Mouse (Mus musculus) liver, embryonic 12.5 days (tissue): ENCODE data around the gene Sh3pxd2b. TPM values are rescaled to one million over a fixed set of nuclear protein-coding genes. Genes with fewer than 3 reads are reported as not detected.

Experiments
- ATAC-seq: fragments of 200-750 bp; cut with Nextera tagmentation; 2 replicates; pipeline ENCODE4 v1.8.0; 2017; ENCODE audit warnings: moderate number of reproducible peaks, mild to moderate bottlenecking, moderate library complexity
- H3K27ac ChIP-seq: fragments of 300-500 bp; sonication (generic); 2 replicates; pipeline ENCODE4 v1.5.1; 2016; ENCODE audit warnings: mild to moderate bottlenecking
- H3K27me3 ChIP-seq: fragments of 300-500 bp; sonication (generic); replicated peaks from 2 replicates; pipeline ENCODE4 v1.6.1; 2016; ENCODE audit warnings: mild to moderate bottlenecking, moderate library complexity
- H3K36me3 ChIP-seq: fragments of 300-500 bp; sonication (generic); 2 replicates; pipeline ENCODE4 v1.6.1; 2016; ENCODE audit warnings: mild to moderate bottlenecking, moderate library complexity
- H3K4me1 ChIP-seq: fragments of 300-500 bp; sonication (generic); 2 replicates; pipeline ENCODE4 v1.6.1; 2016
- H3K4me2 ChIP-seq: fragments of 300-500 bp; sonication (generic); 2 replicates; pipeline ENCODE4 v1.6.1; 2016; ENCODE audit warnings: mild to moderate bottlenecking, moderate library complexity
- H3K4me3 ChIP-seq: fragments of 300-500 bp; sonication (generic); 2 replicates; pipeline ENCODE4 v1.5.1; 2016; ENCODE audit warnings: mild to moderate bottlenecking, moderate library complexity
- H3K9ac ChIP-seq: fragments of 300-500 bp; sonication (generic); 2 replicates; pipeline ENCODE4 v1.6.1; 2016; ENCODE audit warnings: mild to moderate bottlenecking, moderate library complexity
- H3K9me3 ChIP-seq: fragments of 300-500 bp; sonication (generic); replicated peaks from 2 replicates; pipeline ENCODE4 v1.6.1; 2016; ENCODE audit warnings: mild to moderate bottlenecking, moderate library complexity
- WGBS: fragments of 180-500 bp; shearing (Covaris S2); methylation state at CpG from one replicate; pipeline ENCODE4 v1.1.7; 2016; ENCODE audit not compliant: insufficient replicate concordance; 5-methylcytosine and 5-hydroxymethylcytosine counted together
- polyA plus RNA-seq: library from polyadenylated mRNA; unstranded; fragments of >200 nt; fragmentation: Nextera tagmentation; extraction: Ambion mirVana; gene quantifications from 2 replicates; pipeline ENCODE4 v1.2.1, GENCODE M21; 2016

Gene Sh3pxd2b
- polyA plus RNA-seq, 1 experiment from 2014 or later = 2.6 TPM

- Histone ChIP-seq H3K27ac (no peak overlapping the region), H3K9ac (no peak overlapping the region), H3K27me3 (peaks cover 20% of the 10 kb centered on the region; the same call in 1 of the 2 replicates), H3K9me3 (no peaks in the 10 kb centered on the region), H3K36me3 (no peaks in the 10 kb centered on the region), H3K4me1 (peaks cover 15% of the 10 kb centered on the region), H3K4me2 (no peak overlapping the region), H3K4me3 (no peak overlapping the region)
- no peak for ATAC-seq
- WGBS = 80% methylated on average over 6 of the region's 6 CpGs
Observed at GRCm38 (mm10) chr11:32451306-32451705, 103.7 kb downstream of the Sh3pxd2b start.

GRCm38 (mm10) chr11:32452745-32453144 is 105.1 kb downstream of the Sh3pxd2b start:
- no peak overlapping the region for H3K4me2 ChIP-seq
- no peak overlapping the region for H3K27ac ChIP-seq
- 69% methylated on average over 4 of the region's 4 CpGs for WGBS
- no peak overlapping the region for H3K4me3 ChIP-seq
- H3K9me3 ChIP-seq = no peaks in the 10 kb centered on the region
- H3K9ac ChIP-seq = no peak overlapping the region
- ATAC-seq = no peak
- no peaks in the 10 kb centered on the region for H3K36me3 ChIP-seq
- H3K4me1 ChIP-seq = peaks cover 22% of the 10 kb centered on the region
- H3K27me3 ChIP-seq = peaks cover 20% of the 10 kb centered on the region; the same call in 1 of the 2 replicates

- no peak overlapping the region for H3K4me3 ChIP-seq
- WGBS = 55% methylated on average over 8 of the region's 8 CpGs
- peaks cover 22% of the 10 kb centered on the region for H3K4me1 ChIP-seq
- no peak overlapping the region for H3K27ac ChIP-seq
- H3K27me3 ChIP-seq = peaks cover 20% of the 10 kb centered on the region; the same call in 1 of the 2 replicates
- H3K4me2 ChIP-seq = no peak overlapping the region
- H3K9me3 ChIP-seq = no peaks in the 10 kb centered on the region
- ATAC-seq = no peak
- H3K36me3 ChIP-seq = no peaks in the 10 kb centered on the region
- H3K9ac ChIP-seq = no peak overlapping the region
Observed at GRCm38 (mm10) chr11:32453353-32453915, 105.8 kb downstream of the Sh3pxd2b start.

- H3K4me3 ChIP-seq = peak overlapping the region; percentile 82
- no peaks in the 10 kb centered on the region for H3K36me3 ChIP-seq
- H3K9me3 ChIP-seq = no peaks in the 10 kb centered on the region
- ATAC-seq = no peak; the same call in 1 of the 2 replicates
- H3K4me2 ChIP-seq = peak overlapping the region; percentile 99
- peak overlapping the region; percentile 89 for H3K9ac ChIP-seq
- peaks cover 22% of the 10 kb centered on the region for H3K4me1 ChIP-seq
- H3K27me3 ChIP-seq = peaks cover 20% of the 10 kb centered on the region; the same call in 1 of the 2 replicates
- WGBS = 4% methylated on average over 19 of the region's 19 CpGs
- H3K27ac ChIP-seq = no peak overlapping the region
Observed at GRCm38 (mm10) chr11:32454231-32454799, 106.7 kb downstream of the Sh3pxd2b start.

GRCm38 (mm10) chr11:32454800-32455506 is 107.3 kb downstream of the Sh3pxd2b start, which contains the start of gene Ubtd2:
Ubtd2 (plus strand) TSS chr11:32455370.
- H3K36me3 ChIP-seq = no peaks in the 10 kb centered on the region
- peak within 1 kb of the TSS; percentile 85 for H3K27ac ChIP-seq
- H3K9me3 ChIP-seq = no peaks in the 10 kb centered on the region
- peak; percentile 95 for ATAC-seq
- H3K4me3 ChIP-seq = peak within 1 kb of the TSS; percentile 82
- peaks cover 20% of the 10 kb centered on the region; the same call in 1 of the 2 replicates for H3K27me3 ChIP-seq
- peaks cover 22% of the 10 kb centered on the region for H3K4me1 ChIP-seq
- H3K4me2 ChIP-seq = peak within 1 kb of the TSS; percentile 99
- under 1% methylated on average over 71 of the region's 86 CpGs for WGBS
- peak within 1 kb of the TSS; percentile 89 for H3K9ac ChIP-seq

- peak overlapping the region; percentile 85 for H3K27ac ChIP-seq
- H3K4me2 ChIP-seq = peak overlapping the region; percentile 99
- no peaks in the 10 kb centered on the region for H3K9me3 ChIP-seq
- peak overlapping the region; percentile 82 for H3K4me3 ChIP-seq
- WGBS = 1% methylated on average over 53 of the region's 58 CpGs
- peaks cover 20% of the 10 kb centered on the region; the same call in 1 of the 2 replicates for H3K27me3 ChIP-seq
- ATAC-seq = no peak; the same call in 1 of the 2 replicates
- peak overlapping the region; percentile 89 for H3K9ac ChIP-seq
- H3K4me1 ChIP-seq = peaks cover 22% of the 10 kb centered on the region
- H3K36me3 ChIP-seq = no peaks in the 10 kb centered on the region
Observed at GRCm38 (mm10) chr11:32455507-32456141, 108.0 kb downstream of the Sh3pxd2b start.

GRCm38 (mm10) chr11:32456356-32456755 is 108.7 kb downstream of the Sh3pxd2b start:
- Histone ChIP-seq H3K4me2 (peak overlapping the region; percentile 99), H3K36me3 (no peaks in the 10 kb centered on the region), H3K27me3 (peaks cover 14% of the 10 kb centered on the region; the same call in 1 of the 2 replicates), H3K27ac (no peak overlapping the region), H3K9ac (peak overlapping the region; percentile 89; the same call in 1 of the 2 replicates), H3K4me1 (peaks cover 22% of the 10 kb centered on the region), H3K4me3 (peak overlapping the region; percentile 82), H3K9me3 (no peaks in the 10 kb centered on the region)
- 24% methylated on average over 6 of the region's 6 CpGs for WGBS
- no peak for ATAC-seq

GRCm38 (mm10) chr11:32464282-32464681 is 116.7 kb downstream of the Sh3pxd2b start:
- no peak for ATAC-seq
- Histone ChIP-seq H3K36me3 (no peaks in the 10 kb centered on the region), H3K9ac (no peak overlapping the region), H3K4me1 (peaks cover 19% of the 10 kb centered on the region), H3K4me3 (no peak overlapping the region), H3K9me3 (no peaks in the 10 kb centered on the region), H3K4me2 (no peak overlapping the region), H3K27me3 (no peaks in the 10 kb centered on the region), H3K27ac (no peak overlapping the region)
- WGBS = 53% methylated on average over 2 of the region's 2 CpGs

GRCm38 (mm10) chr11:32471925-32472324 is 124.3 kb downstream of the Sh3pxd2b start:
- H3K4me2 ChIP-seq = no peak overlapping the region
- H3K27ac ChIP-seq = no peak overlapping the region
- peaks cover 7% of the 10 kb centered on the region; the same call in 1 of the 2 replicates for H3K4me1 ChIP-seq
- no peak for ATAC-seq
- 65% methylated on average over 2 of the region's 2 CpGs for WGBS
- no peaks in the 10 kb centered on the region for H3K36me3 ChIP-seq
- no peak overlapping the region for H3K9ac ChIP-seq
- H3K9me3 ChIP-seq = no peaks in the 10 kb centered on the region
- H3K27me3 ChIP-seq = no peaks in the 10 kb centered on the region
- H3K4me3 ChIP-seq = no peak overlapping the region

GRCm38 (mm10) chr11:32474725-32475124 is 127.1 kb downstream of the Sh3pxd2b start:
- WGBS = 53% methylated on average over 3 of the region's 3 CpGs
- ATAC-seq = no peak
- H3K9me3 ChIP-seq = no peaks in the 10 kb centered on the region
- no peak overlapping the region for H3K4me2 ChIP-seq
- H3K4me1 ChIP-seq = no peaks in the 10 kb centered on the region
- no peak overlapping the region for H3K9ac ChIP-seq
- no peak overlapping the region for H3K4me3 ChIP-seq
- no peaks in the 10 kb centered on the region for H3K27me3 ChIP-seq
- H3K36me3 ChIP-seq = no peaks in the 10 kb centered on the region
- no peak overlapping the region for H3K27ac ChIP-seq

GRCm38 (mm10) chr11:32475487-32476236 is 128.0 kb downstream of the Sh3pxd2b start:
- ATAC-seq = no peak
- no peak overlapping the region for H3K27ac ChIP-seq
- H3K27me3 ChIP-seq = no peaks in the 10 kb centered on the region
- no peaks in the 10 kb centered on the region for H3K9me3 ChIP-seq
- H3K4me2 ChIP-seq = no peak overlapping the region
- no peaks in the 10 kb centered on the region for H3K36me3 ChIP-seq
- no peak overlapping the region for H3K9ac ChIP-seq
- 61% methylated on average over 5 of the region's 5 CpGs for whole genome bisulfite sequencing
- H3K4me1 ChIP-seq = no peaks in the 10 kb centered on the region
- H3K4me3 ChIP-seq = no peak overlapping the region
